Mouse (Mus musculus) liver, postnatal 0 days (tissue): ENCODE measurements at regions not wholly inside any gene's neighbourhood (a gene's known extent, or its start where the extent isn't known, plus 50 kb on each side); places are given as distances from the start of the nearest gene placed in this dataset.

Experiments used
- CTCF ChIP-seq: sonication (generic); IDR thresholded peaks from 2 replicates; pipeline ENCODE4 v1.5.1; 2016; ENCODE audit warnings: antibody characterized with exemption, low read depth
- EP300 ChIP-seq: IDR thresholded peaks from 2 replicates; pipeline ENCODE4 v1.6.1; 2016; ENCODE audit warnings: antibody characterized with exemption, low read depth, mild to moderate bottlenecking

GRCm38 (mm10) chr3:41295150-41295549 is 212.3 kb upstream of the Pgrmc2 start:
- TF ChIP-seq CTCF (no peak), EP300 (no peak)
